Mouse (Mus musculus): ENCODE measurements around the gene Trat1. TPM values are rescaled to one million over a fixed set of nuclear protein-coding genes. Genes with fewer than 3 reads are reported as not detected.

Gene Trat1
- total RNA-seq (2021): 0.06 TPM in 1 of 2 replicates, not detected in the other
- long read RNA-seq, partial matches to known transcripts: 0 of 1 reads
- long read RNA-seq, other reads (novel, unspliced or antisense): 1 of 1 reads

DNA sequence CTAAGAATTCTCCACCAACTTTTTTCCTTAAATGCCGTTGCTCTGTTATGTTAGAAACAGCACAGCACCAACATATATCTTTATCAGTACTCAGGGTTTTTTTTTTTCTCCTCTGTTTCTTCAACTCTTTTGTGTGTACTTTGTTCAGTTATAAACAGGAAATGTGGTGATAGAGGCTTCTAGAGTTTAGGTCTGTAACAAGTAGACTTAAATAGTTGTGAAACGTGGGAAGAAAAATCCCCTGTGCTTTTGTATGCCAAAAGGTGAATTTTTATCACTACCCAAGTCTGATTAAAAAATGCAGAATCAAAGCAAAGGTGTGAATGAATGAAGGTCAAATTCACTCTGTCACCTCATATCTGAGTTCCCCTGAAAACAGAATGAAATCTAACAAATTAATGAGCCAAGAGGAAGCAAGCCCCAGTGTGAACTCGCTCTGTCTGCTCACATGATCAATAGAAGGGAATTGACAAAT is at the start of gene Trat1:
Gene Trat1 (minus strand): TSS at position 51 of the 475 bp plus-strand sequence.
- no peak for DNase-seq

DNA sequence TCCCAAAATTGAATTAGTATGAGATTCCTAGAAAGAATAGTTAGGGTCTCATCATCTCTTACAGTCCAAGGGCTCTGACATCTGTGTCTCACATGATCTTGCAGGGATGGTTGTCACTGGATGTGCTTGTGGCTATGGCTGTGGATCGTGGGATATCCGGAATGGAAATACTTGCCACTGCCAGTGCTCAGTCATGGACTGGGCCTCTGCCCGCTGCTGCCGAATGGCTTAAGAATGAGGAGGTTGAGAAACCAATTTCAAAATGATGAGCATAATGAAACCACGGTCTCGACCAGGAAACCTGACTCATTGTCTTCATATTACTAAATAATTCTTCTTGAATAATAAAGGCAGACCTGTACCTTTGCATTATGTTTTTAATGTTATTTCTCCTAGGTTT is 46.7 kb upstream of the Trat1 start:
- DNase-seq: no peak

DNA sequence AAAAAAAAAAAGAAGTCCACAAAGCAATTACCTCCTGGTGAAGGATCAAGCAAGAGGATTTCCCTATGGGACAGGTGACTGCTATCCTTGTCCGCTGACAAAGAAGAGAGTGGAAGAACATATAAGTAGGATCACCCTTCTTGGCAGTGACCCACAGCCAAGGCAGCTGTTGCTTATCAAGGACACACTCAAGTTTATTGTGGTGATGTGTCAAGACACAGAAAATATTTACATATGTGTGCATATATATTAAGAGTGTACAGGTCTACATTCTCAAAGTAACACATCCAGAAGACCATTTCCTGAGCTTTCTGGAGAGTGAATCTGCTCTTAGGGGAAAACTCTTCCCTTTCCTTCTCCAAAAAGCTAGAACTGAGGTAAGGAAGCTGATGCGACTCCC is 44.9 kb upstream of the Trat1 start, which contains the start of gene Retnlb:
Gene Retnlb (plus strand): TSS at position 162 of the 400 bp plus-strand sequence.
- DNase-seq: no peak

DNA sequence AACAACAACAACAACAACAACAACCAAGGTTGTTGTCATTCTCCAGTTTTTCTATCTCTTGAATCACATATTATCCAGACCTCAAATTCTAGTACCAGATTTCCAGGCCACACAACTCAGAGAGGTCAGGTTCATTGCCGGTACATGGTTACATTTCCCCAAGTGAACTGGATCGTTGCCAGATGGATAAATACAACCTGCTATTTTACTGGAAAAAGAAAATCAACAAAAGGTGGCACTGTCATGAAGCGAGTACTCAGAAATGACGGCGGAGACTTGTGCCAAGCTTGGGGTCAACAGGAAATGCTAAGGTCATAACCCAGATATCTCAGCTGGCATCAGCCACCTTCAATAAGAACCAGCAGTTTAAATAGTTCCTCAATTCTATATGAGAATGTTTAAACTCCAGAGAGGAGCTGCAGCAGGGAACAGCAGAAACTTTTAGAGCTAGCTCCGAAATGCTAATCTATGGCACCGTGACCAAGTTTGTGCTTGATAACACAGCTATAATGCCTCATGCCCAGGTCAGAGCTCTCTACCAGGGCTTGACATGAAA is 40.1 kb upstream of the Trat1 start:
- no peak for DNase-seq

DNA sequence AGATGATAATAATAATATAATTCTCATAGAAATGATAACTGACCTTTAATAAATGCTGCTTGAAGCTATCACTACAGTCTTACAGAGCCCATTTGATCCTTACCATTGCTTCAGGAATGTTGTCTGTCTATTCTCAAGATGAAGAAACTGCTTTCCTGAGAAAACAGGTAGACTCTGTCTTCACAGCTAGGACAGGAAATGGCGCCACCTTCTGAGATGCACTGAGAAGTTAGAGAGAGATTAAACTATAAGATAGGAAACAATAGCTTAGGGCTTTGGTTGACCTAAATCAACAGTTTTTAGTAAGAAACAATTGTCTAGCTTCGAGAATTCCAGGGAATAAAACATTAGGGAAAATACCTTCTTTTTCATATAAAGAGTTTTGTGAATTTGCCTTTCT is 37.6 kb upstream of the Trat1 start:
- peak; percentile 7 for DNase-seq

DNA sequence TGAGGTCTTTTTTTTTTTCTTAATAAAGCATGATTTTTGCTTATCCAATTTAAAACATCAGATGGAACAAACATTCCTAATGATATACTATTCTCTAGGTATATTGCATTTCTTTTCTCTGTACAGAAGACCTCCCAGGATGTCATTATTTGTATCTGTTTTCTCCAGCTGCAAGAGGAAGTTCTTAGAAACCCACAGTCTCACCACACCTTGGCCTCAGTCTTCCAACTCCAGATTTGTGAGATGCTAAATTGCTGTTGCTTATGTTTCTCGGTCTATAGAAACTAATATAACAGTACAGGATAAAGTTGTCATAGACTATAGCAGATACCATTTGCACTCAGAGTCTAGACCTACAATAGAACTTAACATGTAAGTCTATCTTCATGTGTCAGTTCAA is 34.7 kb upstream of the Trat1 start:
- no peak for DNase-seq

DNA sequence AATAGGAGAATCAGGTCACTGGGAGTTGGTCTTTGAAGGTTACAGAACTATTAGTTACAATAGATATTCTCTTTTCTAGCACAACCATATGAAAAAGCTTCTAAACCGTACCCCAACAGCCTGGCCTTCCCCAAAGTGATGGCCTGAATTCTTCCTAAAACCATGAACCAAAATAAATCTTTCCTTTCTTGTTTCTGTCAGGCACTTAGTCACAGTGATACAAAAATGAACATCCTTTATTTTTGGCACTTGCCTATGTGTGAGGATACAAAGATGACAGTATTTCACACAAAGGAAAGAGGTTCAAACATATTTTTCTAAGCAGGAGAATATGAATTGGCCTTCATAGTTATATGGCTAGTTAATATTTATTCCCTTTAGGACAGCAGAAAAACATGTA is 33.6 kb upstream of the Trat1 start:
- no peak for DNase-seq

DNA sequence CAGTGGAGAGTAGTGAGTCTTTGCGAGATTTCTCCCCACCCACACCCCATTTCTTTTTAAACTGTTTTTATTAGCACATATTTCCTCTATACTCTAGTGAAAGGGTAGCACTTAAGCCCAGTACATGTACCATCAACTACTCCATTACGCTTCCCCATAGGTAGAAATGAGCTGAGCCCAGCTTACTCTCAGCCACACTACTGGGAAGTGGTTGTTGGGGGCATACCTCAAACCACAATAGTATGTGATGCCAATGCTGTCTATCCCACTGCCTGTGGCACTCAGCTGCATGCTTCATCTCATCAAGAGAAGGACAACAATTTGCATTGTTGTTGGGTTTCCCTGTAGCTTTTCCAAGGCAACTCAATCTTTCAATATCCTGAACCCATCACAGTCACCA is 29.1 kb upstream of the Trat1 start:
- no peak for DNase-seq

DNA sequence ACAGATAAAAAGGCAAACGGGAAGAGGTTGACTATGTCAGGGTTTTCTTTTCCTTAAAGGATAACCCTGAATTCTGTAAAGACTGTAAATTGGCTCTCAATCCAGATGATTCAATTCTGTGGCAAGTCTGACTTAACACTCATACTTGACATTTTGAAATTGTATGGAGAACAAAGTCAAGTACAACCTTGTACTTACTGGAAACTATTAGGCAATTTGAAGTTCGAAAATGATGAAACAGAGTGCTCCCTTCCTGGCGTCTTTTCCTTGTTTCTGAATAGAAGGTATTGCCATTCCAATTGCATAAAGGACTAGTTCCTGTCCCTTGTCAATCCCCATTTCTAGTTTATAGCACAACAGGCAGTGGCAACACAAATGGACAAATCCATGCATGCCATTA is 27.6 kb upstream of the Trat1 start:
- no peak for DNase-seq

DNA sequence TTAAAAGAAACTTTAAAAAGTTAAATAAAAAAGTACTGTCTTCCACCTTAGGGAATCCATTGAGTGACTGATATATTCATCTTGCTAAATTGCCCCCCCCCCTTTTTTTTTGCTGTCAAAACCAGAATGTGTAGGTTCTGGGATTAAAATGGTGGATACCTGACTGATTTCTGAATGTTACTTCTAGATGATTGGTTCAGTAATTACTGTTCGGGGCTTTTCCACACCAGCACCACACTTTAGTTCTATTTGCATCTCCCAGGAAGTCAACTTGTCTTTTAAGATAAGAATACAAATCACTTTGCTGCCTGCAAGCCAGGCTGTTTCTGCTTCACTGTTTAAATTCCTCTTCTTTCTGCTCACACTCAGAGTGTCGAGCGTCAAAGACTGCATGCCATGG is 26.5 kb upstream of the Trat1 start:
- no peak for DNase-seq

DNA sequence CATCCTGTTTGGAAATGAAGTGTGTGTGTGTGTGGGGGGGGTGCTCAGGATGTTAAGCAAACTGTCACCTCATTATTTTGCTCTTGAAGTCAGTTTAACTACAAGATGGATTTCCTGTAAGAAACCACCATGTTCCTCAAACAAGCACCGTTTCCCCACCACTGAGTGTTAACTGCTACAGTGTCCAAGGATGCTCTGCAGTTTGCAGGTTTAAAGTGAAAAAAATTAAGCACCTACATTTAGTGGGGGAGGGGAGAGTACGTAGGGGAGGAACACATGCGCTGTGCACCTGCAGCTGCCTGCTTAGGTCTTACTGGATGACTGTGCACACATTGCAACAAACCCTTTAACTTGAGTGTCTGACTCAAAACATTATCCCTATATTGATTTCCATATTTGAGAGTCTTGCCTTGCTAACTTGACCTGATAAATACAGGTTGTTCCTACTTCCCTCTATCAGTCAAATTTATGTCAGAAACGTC is 16.9 kb upstream of the Trat1 start:
- DNase-seq: no peak

DNA sequence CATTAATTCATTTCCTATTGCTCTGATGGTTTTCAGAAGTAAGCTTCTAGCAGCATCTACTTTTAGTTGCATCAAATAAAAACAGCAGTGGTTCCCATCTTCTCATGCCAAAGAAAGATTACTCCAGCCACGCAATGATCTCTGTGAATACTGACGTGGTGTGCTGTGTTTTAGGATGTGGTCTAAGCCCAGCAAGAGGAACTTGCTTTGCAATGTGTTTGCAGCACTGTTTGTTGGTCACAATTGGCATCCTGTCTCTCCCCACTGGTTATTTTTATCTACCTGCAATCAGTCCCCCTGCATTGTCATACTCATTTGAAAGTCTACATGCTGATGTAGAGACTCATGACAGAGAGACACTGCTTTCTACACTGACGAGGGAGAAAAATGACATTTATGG is 14.4 kb upstream of the Trat1 start:
- no peak for DNase-seq

DNA sequence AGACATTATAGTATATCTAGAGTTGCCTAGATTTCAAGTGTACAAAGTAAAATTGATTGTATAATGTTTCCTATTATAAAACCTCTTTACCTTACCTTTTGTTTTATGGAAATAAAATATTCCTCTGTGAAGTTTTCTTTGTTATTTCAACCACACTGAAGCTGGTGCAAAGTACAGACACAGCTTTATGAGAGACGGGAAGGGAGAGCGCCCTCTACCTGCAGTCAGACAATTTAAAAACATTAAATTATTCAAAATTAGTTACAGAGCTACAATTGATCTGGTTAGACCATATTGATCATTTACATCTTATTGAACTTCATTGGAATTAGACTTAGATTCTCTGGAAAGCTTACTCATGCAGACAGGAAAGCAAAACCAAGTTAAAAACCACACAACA is 5.4 kb upstream of the Trat1 start:
- DNase-seq: no peak

DNA sequence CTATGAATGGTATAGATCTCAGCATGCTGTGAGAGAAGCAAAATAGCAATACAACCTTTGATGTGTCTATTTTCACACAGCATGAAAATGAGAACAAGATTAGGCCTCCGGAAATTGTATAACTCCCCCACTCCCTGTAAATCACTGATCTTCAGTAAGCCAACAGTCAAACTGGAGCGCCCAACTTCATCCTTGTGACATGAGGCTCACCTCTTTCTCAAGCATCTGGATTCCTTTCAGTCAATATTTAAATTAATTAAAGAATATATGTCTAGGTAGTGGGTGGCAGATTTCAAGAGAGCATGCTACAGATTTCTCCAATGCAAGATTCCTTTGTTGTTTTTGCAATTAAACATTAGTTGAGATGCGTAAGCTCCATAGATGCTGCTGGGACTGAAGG is 2.6 kb downstream of the Trat1 start:
- no peak for DNase-seq

DNA sequence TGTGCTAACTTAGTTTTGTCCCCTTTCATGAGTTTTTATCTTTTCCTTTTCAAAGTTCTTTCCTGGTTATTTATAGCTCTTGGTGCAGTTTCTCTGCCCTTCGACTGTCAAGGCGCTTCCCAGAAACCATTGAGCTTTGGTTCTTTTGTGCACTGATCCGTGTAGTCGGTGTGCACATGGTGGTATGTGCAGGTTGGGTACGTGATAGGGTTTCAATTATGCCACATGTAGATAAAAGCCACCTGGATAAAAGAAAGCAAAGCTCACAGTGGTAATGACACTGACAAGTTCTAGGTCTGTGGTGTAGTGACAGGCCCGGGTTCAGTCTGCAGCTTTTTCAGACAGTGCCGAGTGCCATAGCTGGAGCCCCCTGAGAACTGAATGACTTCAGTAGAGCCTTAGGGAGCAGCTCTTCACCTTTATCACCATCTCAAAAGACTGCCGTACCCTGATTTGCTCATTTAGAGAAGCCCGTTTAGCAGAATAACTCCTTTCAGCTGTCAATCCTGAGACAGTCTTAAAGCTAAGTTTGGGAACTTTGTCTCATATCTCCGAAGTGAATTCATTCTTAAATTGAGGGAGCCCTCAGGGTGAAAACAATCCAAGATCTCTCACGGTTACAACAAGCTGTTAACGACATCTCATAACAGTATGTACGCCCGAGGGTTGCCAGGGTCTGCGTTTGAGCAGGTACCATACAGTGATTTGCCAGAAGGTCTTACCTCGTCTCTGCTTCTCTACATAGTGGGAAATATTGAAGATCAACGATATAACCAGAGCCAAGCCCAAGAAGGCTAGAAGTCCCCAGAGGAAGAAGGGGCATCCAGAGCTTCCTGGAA is 11.0 kb downstream of the Trat1 start:
- DNase-seq: no peak

DNA sequence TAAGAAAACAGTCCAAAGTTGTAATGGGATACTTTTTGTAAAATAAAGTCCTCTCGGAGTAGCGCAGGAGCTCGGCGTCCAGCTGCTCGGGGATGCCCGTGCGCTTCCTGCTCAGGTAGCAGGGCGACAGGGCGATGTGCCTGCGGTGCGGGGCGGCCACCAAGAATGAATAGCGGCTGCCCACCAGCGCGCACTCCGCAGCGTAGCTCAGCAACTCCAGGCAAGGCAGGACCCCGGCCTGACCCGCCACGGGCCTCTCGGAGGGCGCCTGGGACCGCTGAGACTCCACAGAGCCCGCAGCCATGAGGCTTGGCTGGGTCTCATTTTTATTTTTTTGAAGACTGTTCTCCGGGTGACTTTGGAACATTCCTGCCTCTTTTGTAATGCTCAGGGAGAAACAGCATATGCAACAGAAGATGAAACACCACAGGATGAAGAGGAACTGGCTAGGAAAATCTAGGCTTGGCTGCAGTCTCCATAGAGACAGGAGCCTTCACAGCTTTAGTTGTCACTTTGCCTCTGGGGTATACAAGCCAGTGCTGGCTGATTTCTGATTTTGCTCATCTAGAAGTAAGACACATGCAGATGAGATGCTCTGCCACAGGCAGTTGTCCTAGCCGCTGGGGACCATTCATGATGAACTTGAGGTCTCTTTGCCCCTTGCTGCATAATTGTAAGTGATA is 21.5 kb downstream of the Trat1 start:
- no peak for DNase-seq

DNA sequence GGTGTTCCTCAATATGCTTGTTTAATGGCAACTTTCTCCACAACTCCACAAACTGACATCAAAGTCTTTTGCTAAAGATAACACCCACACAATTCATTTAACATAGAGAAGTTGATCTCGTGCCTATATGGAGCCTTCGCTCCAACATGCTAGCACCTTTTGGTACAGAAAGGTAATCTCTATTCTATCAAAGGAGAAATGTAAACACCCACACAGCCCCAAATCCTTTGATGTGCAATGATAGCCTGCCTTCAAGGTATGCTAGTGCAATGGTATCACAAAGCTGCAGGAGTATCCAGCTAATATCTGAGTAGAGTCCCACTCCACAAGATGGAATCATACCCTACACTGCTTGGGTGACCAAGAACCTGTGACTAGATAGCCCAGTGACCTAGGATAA is 26.4 kb downstream of the Trat1 start:
- no peak for DNase-seq

DNA sequence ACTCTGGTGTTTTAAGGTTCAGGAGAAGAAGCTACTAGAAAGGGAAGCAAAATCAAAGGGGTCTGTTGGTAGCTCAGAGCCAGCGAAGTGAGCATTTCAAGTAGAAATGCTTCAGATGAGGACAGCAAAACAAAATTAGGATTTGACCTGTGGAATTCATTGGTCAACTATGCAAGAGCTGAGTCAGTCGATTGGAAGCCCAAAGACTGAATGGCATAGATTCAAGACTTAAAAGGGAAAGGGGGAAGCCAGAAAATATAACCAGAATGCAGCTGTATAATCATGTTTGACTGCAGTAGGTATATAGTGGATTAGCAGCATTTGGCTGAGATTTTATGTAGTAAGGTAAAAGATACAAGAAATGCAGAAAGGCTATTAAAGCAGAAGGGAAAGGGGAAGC is 26.8 kb downstream of the Trat1 start:
- no peak for DNase-seq

DNA sequence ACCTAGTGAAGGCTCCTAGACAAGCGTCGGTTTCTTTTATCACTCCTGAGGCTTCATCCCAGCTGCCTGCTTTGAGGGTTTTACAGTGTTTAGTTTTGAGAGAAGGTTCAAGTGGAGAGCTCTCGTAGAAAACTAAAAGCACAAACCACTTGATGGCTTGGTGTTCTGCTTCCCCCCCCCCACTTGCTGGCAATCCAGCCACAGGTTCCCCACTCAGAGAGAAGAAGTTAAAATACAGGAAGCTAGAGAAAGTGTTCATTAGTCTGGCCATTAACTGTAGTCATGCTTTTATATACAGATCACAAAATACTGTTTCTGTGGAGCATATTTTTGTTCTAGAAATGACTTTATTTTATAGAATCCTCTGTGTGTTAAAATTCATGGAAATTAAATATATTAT is 30.3 kb downstream of the Trat1 start:
- no peak for DNase-seq

DNA sequence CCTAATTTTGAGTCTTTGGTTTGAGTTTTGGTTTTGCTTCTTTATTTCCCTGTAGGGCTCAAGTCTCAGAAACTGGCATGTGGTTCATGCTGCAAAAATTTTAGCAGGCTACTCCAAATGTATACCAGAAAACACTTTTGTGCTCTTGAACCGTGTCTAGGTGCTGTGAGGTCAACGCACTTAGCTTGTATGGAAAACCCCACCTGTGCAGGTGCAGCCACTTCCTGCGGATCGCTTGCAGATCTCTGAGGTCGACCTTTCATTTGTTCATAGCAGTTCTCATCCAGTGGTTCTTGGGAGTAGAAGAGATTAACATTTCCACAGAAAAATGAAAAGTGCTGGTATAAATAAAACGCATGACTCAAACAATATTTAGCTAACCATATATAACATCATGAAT is 31.8 kb downstream of the Trat1 start:
- DNase-seq: no peak

DNA sequence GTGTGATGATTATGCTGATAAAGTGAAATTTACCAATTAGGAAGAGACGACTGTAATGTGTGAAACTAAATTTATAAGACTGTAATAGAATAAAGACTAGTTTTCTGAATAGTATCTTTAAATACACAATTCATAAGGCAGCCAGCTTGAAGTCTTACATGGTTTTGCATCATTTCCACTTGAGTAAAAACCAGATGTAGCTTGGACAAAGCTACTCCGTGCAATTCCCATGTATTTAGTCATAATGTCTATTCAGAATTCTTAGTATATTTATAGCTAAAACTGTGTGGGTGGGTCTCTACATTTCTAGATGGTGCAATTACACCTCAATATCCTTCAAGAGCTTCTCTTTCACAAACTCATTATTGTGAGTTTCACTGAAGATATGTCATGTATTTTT is 33.4 kb downstream of the Trat1 start:
- no peak for DNase-seq

DNA sequence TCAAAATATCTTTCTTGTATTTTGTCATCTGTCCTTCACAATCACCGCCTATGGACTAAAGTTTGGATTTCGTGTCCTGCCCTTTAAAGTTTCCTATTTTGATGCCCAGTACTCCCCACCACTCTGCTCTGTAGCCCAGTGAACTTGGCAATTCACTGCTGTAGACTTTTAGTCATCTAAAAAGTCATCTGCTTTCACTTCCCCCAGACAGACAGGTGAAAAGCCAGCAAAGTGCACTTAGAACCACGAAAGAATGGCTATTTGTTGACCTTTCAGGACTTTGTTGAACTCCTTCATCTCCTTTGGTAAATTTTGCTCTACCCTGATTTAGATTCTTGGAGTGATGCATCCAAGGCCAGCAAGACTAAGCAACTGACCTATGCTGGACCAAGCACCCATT is 34.9 kb downstream of the Trat1 start:
- no peak for DNase-seq

DNA sequence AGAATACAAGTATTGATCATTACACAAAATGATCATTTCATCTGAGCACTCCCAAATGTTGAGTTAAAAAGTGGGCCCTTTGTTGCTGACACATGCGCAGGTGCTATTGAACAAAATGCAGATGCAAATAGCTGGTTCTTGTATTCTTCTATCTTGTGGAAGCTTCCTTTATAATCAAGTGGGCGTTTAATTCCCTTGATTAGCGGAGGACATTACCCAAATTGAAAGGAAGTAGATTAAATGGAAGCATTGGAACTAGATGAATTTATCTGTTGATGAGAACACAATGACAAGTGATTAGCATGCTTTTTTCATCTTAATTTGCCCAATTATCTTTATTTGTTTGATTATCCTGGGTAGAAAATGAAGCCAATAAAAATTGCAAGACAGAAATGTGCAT is 51.6 kb downstream of the Trat1 start:
- no peak for DNase-seq
